Mouse (Mus musculus) MEL (cell line): Measurements from ENCODE around the gene Rps24.

Experiments
- CTCF ChIP-seq, 3 experiments: IDR thresholded peaks in 2 of 3; conservative IDR thresholded peaks in 1 of 3; 2 replicates each; pipeline ENCODE4 v1.5.1; 2011 to 2012; ENCODE audit warnings: low read length in 3 of 3, low read depth in 2 of 3, mild to moderate bottlenecking in 2 of 3, improper control_type of control experiment in 1 of 3, inconsistent platforms in 1 of 3, mixed read lengths in 1 of 3, moderate library complexity in 1 of 3; ENCODE audit not compliant: control insufficient read depth in 1 of 3, insufficient read depth in 1 of 3, poor library complexity in 1 of 3, severe bottlenecking in 1 of 3
- JUND ChIP-seq: IDR thresholded peaks from 2 replicates; pipeline ENCODE4 v1.6.1; 2011; ENCODE audit warnings: low read depth, mild to moderate bottlenecking, improper control_type of control experiment, low read length
- POLR2A ChIP-seq, 2 experiments: IDR thresholded peaks; 2 replicates each; pipeline ENCODE4 v1.6.1; 2011 to 2012; ENCODE audit warnings: low read length in 2 of 2, mild to moderate bottlenecking in 2 of 2, control low read depth in 1 of 2, improper control_type of control experiment in 1 of 2, low read depth in 1 of 2, moderate library complexity in 1 of 2; ENCODE audit not compliant: control insufficient read depth in 1 of 2, insufficient read depth in 1 of 2, poor library complexity in 1 of 2
- POLR2AphosphoS5 ChIP-seq: IDR thresholded peaks from 2 replicates; pipeline ENCODE4 v1.6.1; 2012; ENCODE audit warnings: low read depth, borderline replicate concordance, mild to moderate bottlenecking, inconsistent platforms, low read length, moderate library complexity, mixed read lengths
- SIN3A ChIP-seq: IDR thresholded peaks from 2 replicates; pipeline ENCODE4 v1.6.1; 2012; ENCODE audit warnings: low read length, improper control_type of control experiment, inconsistent platforms
- USF2 ChIP-seq, 2 experiments: IDR thresholded peaks; 2 replicates each; pipeline ENCODE4 v1.6.1; 2011 to 2012; ENCODE audit warnings: improper control_type of control experiment in 2 of 2, low read length in 2 of 2, borderline replicate concordance in 1 of 2, inconsistent platforms in 1 of 2, low read depth in 1 of 2, mild to moderate bottlenecking in 1 of 2; ENCODE audit not compliant: insufficient read depth in 1 of 2
- ZC3H11A ChIP-seq: IDR thresholded peaks from 2 replicates; pipeline ENCODE4 v1.6.1; 2012; ENCODE audit warnings: low read depth, mild to moderate bottlenecking, inconsistent platforms, low read length, improper control_type of control experiment
- ZKSCAN1 ChIP-seq: IDR thresholded peaks from 2 replicates; pipeline ENCODE4 v1.6.1; 2012; ENCODE audit warnings: low read depth, mild to moderate bottlenecking, inconsistent platforms, low read length, improper control_type of control experiment, moderate library complexity

DNA sequence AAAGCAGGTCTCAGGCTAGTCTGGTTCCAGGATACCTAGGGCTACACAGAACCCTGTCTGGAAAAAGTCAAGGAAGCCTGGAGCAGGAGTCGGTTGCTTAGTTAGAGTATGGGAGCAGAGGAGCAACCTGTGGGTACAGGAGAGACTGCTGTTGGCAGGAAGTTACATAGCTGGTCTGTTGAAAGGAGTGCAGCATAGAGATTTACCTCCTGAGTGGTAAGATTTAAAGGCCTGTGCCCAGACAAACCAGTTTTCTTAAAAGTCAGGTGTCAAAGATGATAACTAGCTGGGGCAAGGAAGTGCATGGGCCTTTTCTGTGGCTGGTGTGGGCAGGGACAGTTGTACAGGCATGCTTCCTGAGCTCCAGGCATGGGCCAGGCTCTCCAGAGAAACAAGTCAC is 10.5 kb downstream of the Rps24 start:
- TF ChIP-seq POLR2A (IDR thresholded peaks at IDR 0.05; ENCODE audit: control insufficient read depth in 1 of 2, insufficient read depth in 1 of 2, low read depth in 1 of 2, low read length in 2 of 2, poor library complexity in 1 of 2) (no peak; a peak in 1 of 4 replicates), ZKSCAN1 (no peak), CTCF (IDR thresholded peaks at IDR 0.05 in 2 of 3, conservative IDR thresholded peaks at IDR 0.05 in 1 of 3; ENCODE audit: control insufficient read depth in 1 of 3, insufficient read depth in 1 of 3, low read depth in 2 of 3, low read length in 3 of 3, poor library complexity in 1 of 3, severe bottlenecking in 1 of 3) (no peak), USF2 (IDR thresholded peaks at IDR 0.05; ENCODE audit: borderline replicate concordance in 1 of 2, insufficient read depth in 1 of 2, low read depth in 1 of 2, low read length in 2 of 2) (no peak), POLR2AphosphoS5 (no peak), JUND (no peak), SIN3A (no peak), ZC3H11A (no peak)
